Mouse (Mus musculus) liver, embryonic 14.5 days (tissue): ENCODE measurements around the gene B430218F22Rik.

Experiments used
- CTCF ChIP-seq: IDR thresholded peaks from 2 replicates; pipeline ENCODE4 v1.5.1; 2016; ENCODE audit warnings: antibody characterized with exemption, low read depth, control low read depth
- EP300 ChIP-seq: IDR thresholded peaks from 2 replicates; pipeline ENCODE4 v1.6.1; 2016; ENCODE audit warnings: antibody characterized with exemption, low read depth

DNA sequence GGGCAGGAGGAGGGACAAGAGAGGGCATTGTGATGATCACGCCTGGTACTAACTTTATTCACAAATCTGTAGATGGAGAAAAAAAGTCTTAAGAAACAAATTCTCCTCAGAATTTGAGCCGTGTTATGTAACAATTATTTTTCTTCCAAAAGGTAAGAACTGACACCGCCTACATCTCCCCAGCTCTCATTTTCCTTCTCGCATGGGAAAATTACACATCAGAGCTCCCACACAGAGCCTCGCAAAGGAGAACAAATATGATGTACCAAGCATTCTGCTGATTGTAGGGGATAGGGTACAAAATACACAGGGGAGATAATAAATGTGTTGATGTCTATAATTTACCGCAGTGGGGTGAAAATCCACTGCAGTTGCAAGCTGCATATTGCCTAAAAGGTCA, 23.1 kb upstream of the B430218F22Rik start:
- TF ChIP-seq CTCF (no peak), EP300 (no peak)
